Mouse (Mus musculus) skeletal muscle tissue, adult 2 months (tissue): ENCODE measurements around the gene Gm732.

ENCODE experiments used
- DNase-seq: peaks from one replicate; pipeline ENCODE4 v3.0.0-alpha.2; 2012; ENCODE audit warnings: low read depth, low spot score

The Gm732 gene

DNA sequence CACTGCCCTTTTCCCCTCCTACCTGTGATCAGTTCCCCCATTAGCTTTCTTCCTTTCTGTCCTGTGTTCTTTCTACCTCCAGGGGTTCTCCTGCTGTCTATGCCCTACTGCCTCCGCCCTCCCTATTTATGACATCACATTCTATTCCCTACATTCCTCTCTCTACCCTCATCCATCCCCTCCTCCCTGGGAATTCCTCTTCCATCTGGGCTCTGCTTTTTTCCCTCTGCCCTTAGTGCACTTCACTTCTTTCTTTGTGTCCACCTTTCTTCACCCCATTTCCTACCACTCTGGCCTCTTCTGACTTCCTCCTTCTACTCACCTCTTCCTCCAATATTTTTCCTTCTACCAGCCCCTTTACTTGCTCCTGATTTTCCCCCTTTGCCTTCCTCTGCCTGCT, at the start of gene Gm732:
Gm732 (minus strand) TSS at position 101 of the 400 bp plus-strand sequence.
- no peak for DNase-seq
